Mouse (Mus musculus) E14TG2a.4 (cell line): ENCODE measurements around the gene Suv39h1.

Source experiments
- CTCF ChIP-seq: conservative IDR thresholded peaks from 2 replicates; pipeline ENCODE4 v1.5.1; 2014; ENCODE audit warnings: low read length
- NANOG ChIP-seq: IDR thresholded peaks from 2 replicates; pipeline ENCODE4 v1.6.1; 2014; ENCODE audit warnings: borderline replicate concordance, low read length, mixed read lengths
- POU5F1 ChIP-seq: IDR thresholded peaks from 2 replicates; pipeline ENCODE4 v1.6.1; 2014; ENCODE audit warnings: low read length, borderline replicate concordance

GRCm38 (mm10) chrX:8013569-8014314, 60.8 kb downstream of the Suv39h1 start:
- TF ChIP-seq CTCF: no peak
- peak; percentile 10; the same call in 1 of the 2 replicates for TF ChIP-seq NANOG
- TF ChIP-seq POU5F1: no peak
